Mouse (Mus musculus): ENCODE data around the gene Samm50. TPM values are rescaled to one million over a fixed set of nuclear protein-coding genes. Genes with fewer than 3 reads are reported as not detected.

Samm50 gene
- polyA plus RNA-seq, 1 experiment: 53.5 TPM

- no peak for TF ChIP-seq GATA1 (IDR thresholded peaks at IDR 0.05; ENCODE audit: low read length)
Observed at GRCm38 (mm10) chr15:84196486-84197165, 4.6 kb downstream of the Samm50 start.

GRCm38 (mm10) chr15:84207327-84207726 is 15.3 kb downstream of the Samm50 start:
- TF ChIP-seq GATA1 (IDR thresholded peaks at IDR 0.05; ENCODE audit: low read length): no peak

DNA sequence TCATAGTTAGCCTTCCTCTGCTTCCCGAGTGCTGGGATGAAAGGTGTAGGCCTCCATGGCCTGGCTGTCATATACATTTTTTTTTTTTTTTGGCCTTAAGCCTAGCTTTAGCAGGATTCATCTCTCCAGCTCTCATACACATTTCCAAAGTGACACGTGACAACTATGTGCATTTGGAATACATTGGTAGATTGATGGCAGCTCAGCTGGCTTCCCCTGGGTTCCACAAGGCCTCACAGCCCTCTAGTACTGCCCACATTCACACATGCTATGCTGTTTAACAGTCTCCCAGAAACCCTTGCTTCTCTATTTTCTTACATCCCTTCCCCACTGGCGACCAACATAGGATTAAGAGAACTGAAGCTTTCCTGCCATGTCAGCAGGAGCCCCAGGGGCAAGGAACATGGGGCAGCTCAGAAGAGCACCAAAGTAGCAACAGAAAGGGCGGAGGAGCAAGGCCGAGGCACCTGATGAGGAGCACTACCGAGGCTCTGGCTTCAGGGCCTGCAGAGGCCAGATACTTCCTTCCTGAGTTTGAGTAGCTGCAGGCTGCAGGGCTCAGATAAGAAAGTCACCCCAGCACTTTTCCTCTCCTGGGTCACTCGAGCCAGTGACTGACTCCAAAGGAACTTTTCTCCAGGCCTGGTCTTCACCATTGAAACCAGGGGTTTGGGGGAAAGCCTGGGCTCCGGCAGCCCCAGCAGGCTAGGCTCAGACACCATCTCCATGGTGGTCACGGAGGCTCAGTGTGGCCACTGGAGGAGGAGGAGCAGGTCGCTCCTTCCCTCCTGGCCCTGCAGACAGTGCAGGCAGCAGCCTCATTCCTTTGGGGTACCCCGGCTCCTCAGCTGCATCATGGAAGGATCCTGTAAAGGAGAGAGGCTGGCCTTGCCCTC is 17.7 kb downstream of the Samm50 start:
- no peak for TF ChIP-seq GATA1 (IDR thresholded peaks at IDR 0.05; ENCODE audit: low read length)

DNA sequence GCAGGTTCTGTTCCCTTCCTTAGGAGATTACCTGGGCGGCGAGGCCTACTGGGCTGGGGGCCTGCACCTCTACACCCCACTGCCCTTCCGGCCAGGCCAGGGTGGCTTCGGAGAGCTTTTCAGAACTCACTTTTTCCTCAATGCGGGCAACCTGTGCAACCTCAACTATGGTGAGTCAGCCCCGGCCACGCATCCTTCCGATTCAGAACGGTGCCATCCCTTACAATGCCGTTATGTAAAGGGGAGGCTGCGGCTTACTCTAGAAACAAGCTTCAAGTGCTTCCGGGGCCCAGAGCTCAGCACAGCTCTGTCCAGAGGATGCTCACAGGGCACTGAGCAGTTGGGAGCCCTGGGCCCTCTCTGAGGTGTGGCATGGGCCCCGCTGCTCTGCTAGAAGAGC is 18.4 kb downstream of the Samm50 start:
- no peak for TF ChIP-seq GATA1 (IDR thresholded peaks at IDR 0.05; ENCODE audit: low read length)

DNA sequence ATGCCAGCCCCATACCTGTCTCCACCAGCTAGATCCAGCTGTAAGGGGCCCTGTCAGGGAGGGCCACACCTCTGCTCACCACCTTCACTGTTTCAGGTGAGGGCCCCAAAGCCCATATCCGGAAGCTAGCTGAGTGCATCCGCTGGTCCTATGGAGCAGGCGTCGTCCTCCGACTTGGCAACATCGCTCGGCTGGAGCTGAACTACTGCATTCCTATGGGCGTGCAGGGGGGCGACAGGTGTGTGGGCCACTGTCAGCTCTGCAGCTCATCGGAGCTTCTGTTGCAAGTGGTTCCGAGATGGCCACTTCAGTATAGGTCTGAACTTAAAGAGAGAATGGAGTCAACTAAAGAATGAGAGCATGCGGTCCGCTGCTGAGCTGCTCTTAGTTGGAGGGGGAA is 18.9 kb downstream of the Samm50 start:
- TF ChIP-seq GATA1 (IDR thresholded peaks at IDR 0.05; ENCODE audit: low read length): no peak

DNA sequence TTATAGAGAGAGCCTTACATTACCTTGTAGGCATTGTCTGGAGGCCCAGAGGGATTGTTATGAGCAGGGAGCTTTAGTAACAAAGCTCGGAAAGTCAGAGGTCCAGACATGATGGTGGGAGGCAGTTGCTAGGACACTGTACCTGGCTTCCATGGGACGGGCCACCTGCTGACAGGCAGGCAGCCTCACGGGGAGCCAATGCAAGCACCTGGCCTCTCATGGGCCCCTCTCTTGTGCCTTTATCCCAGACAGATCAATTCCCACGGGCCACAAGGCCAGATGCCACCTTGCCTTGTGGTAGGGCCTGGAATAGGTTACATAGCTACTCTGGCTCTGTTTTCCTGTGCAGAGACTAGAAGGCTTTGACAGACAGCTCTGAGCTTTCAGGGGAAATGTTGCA is 19.5 kb downstream of the Samm50 start:
- no peak for TF ChIP-seq GATA1 (IDR thresholded peaks at IDR 0.05; ENCODE audit: low read length)

- no peak for TF ChIP-seq GATA1 (IDR thresholded peaks at IDR 0.05; ENCODE audit: low read length)
Observed at GRCm38 (mm10) chr15:84212031-84212755, 20.2 kb downstream of the Samm50 start.

GRCm38 (mm10) chr15:84212756-84213105 is 20.7 kb downstream of the Samm50 start:
- TF ChIP-seq GATA1 (IDR thresholded peaks at IDR 0.05; ENCODE audit: low read length): no peak

- TF ChIP-seq GATA1 (IDR thresholded peaks at IDR 0.05; ENCODE audit: low read length): no peak
Observed at GRCm38 (mm10) chr15:84213162-84213739, 21.2 kb downstream of the Samm50 start.

DNA sequence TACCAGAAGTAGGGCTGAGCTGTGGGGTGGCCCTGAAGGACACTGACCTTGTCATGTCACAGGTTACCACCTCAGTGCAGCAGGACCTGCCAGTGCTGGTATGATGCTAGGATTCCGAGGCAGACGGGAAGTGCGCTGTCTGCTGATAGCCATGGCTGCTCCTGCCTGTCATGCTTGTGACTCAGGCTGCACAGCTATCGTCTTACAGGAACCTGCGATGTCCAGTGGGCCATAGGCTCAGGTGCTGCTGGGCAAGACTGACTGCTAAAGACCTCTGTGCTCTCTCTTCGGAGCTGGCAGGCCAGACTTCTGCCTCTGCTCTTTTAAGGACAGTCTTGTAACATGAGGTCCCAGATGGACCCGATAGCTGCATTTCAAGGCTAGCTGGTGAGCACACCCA is 22.4 kb downstream of the Samm50 start:
- TF ChIP-seq GATA1 (IDR thresholded peaks at IDR 0.05; ENCODE audit: low read length): no peak

GRCm38 (mm10) chr15:84215273-84215672 is 23.2 kb downstream of the Samm50 start:
- TF ChIP-seq GATA1 (IDR thresholded peaks at IDR 0.05; ENCODE audit: low read length): no peak

DNA sequence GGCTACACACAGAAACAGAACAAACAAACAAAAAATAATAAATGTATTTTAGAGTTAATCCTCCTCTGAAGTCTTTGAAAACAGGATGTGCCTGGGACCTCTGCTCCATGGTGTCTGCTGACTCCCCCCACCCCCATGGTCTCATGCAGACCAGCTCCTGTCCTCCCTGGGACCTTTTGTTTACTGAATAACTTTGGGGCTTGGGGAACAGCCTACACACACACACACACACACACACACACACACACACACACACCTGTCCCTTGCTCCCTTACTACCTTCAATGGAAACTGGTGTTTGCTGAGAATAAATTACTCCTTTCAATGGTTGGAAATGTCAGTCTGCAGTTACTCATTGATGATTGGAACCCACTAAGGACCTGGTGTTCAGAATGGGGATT is 24.0 kb downstream of the Samm50 start:
- no peak for TF ChIP-seq GATA1 (IDR thresholded peaks at IDR 0.05; ENCODE audit: low read length)

DNA sequence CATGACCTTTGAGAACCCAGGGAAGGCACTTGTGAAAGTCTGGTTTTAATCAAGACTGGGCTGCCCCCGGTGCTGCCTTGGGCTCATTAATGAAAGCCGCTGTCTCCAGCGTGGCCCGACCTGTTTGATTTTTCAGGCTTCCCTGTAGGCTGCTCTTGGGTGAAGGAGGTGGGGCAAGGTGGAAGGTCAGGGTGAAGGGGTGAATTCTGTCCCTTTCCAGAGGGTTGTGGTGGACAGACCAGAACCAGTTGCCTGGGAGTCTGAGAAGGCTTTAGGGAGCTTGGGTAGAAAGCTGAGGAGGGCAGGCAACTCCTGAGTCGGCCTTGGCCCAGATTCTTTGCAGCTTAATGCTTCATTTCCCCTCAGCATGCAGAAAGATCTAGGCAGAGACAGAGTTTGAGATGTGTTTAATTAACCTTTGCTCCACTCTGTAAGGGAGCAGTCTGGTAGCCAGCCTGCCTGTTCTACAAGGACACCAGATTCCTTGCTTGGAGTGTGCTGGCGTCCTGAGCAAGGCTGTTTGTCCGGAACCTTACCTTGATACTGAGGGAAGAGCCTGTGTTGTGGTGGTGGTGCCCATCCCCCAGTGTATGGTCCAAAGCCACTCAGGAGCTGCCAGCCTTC is 24.5 kb downstream of the Samm50 start:
- no peak for TF ChIP-seq GATA1 (IDR thresholded peaks at IDR 0.05; ENCODE audit: low read length)

DNA sequence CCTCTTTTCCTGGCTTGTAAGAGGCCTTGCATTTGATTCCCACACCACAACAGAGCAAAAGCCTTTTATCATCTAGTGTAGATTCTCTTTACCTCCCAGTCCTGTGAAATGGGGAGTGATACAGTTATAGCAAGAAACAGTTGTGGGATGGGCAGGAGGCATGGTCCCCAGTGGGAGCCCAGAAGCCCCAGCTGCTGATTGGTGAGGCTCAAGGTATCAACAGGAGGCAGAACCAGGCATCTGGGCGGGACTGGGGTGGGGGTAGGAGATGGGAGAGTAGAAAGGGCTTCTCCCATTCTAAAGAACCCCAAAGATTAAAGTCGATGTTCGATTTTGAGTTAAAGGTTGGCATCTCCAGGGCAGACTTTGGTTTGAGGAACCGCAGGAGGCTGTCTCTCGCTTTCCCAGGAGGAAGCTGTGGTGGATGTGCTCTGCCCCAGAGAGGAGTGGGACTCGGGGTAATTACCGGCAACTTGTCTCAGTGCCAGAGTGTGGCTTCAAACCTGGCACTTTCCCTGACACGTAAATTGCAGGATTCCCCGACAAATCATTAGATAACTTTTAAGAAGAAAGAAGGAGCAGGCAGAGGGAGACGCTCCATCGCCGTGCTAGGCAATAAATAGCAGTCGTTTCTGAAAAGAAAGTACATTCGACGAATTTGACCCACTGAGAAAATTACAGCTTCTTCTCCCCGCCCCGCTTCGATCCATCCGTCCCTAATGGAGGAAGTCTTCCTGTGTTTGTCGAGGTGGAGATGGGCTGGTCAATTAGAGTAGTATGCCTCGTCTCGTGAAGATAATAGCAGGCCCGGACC is 26.1 kb downstream of the Samm50 start:
- TF ChIP-seq GATA1 (IDR thresholded peaks at IDR 0.05; ENCODE audit: low read length): no peak

Data from G1E-ER4 (cell line).